25 mouse cellular contexts compared by ENCODE assay signal in genomic region chr7:99147494-99147893, GRCm38 (mm10). TPM values are rescaled to one million over a fixed set of nuclear protein-coding genes. Genes with fewer than 3 reads are reported as not detected.
DNase-seq lines count a peak whose midpoint lies in the region; ATAC-seq and TF ChIP-seq lines count a peak whose summit lies in the region.
"Had no signal": no experiment of that assay in that cellular context is flagged by ENCODE, and none has a peak within 500 bp of the region (broad histone marks: within the 10 kb centered on the region; RNA-seq: fewer than 3 reads in every experiment).

No protein-coding gene starts in this region.

- no peak overlapping the region for H3K4me3 ChIP-seq in liver, adult 2 months (ENCODE audit: insufficient read depth, low read depth, low read length)
- H3K4me3 ChIP-seq in liver, postnatal 0 days (ENCODE audit: low read depth, low read length): no peak overlapping the region
- H3K4me3 ChIP-seq: embryonic facial prominence, embryonic 10.5 days; embryonic facial prominence, embryonic 15.5 days; forebrain, embryonic 13.5 days; heart, embryonic 10.5 days; heart, embryonic 15.5 days; lung, embryonic 15.5 days had no signal

- H3K9me3 ChIP-seq in liver, postnatal 0 days (ENCODE audit: low read length): no peaks in the 10 kb centered on the region
- H3K9me3 ChIP-seq: embryonic facial prominence, embryonic 10.5 days; embryonic facial prominence, embryonic 15.5 days; forebrain, embryonic 13.5 days; heart, embryonic 10.5 days; heart, embryonic 15.5 days; lung, embryonic 15.5 days had no signal

- TF ChIP-seq EP300 in liver, postnatal 0 days (IDR thresholded peaks at IDR 0.05; ENCODE audit: low read depth): no peak

- H3K27ac ChIP-seq in liver, adult 2 months (replicated peaks; ENCODE audit: insufficient read depth, low read depth, low read length): peak overlapping the region; percentile 18; the same call in 1 of the 2 replicates
- H3K27ac ChIP-seq in liver, postnatal 0 days (ENCODE audit: low read depth): peak overlapping the region; percentile 67
- H3K27ac ChIP-seq: embryonic facial prominence, embryonic 10.5 days; embryonic facial prominence, embryonic 15.5 days; forebrain, embryonic 13.5 days; heart, embryonic 10.5 days; heart, embryonic 15.5 days; kidney, postnatal 0 days; liver, embryonic 14.5 days; lung, embryonic 15.5 days had no signal

- DNase-seq in liver, adult 2 months (ENCODE audit: extremely low read depth, low read depth, low spot score): no peak
- no peak for DNase-seq in liver
- peak; percentile 20 for DNase-seq in thymus, postnatal 4 days
- DNase-seq in thymus, postnatal 14 days: no peak
- no peak for DNase-seq in liver, postnatal 0 days
- no peak for DNase-seq in ovary, postnatal 36 days (ENCODE audit: low spot score)
- DNase-seq in heart, adult 18-20 months: no peak
- DNase-seq: adrenal gland, postnatal 25 days; cerebellum, adult 2 months; cerebellum, postnatal 14 days; gastrocnemius, postnatal 14 days; kidney, adult 8-10 months; layer of hippocampus, adult 9-11 months; right cerebral cortex, adult 18-20 months had no signal

- no peaks in the 10 kb centered on the region for H3K27me3 ChIP-seq in liver, adult 2 months (ENCODE audit: control insufficient read depth, insufficient read depth, low read length)
- H3K27me3 ChIP-seq in liver, postnatal 0 days (ENCODE audit: insufficient read depth, low read length): no peaks in the 10 kb centered on the region
- H3K27me3 ChIP-seq: embryonic facial prominence, embryonic 15.5 days; forebrain, embryonic 13.5 days; heart, embryonic 15.5 days; lung, embryonic 15.5 days had no signal

- no peak overlapping the region for H3K4me2 ChIP-seq in liver, postnatal 0 days (ENCODE audit: low read depth, low read length)
- H3K4me2 ChIP-seq: embryonic facial prominence, embryonic 15.5 days; forebrain, embryonic 13.5 days; heart, embryonic 15.5 days; lung, embryonic 15.5 days; midbrain, embryonic 11.5 days had no signal

- no peaks in the 10 kb centered on the region for H3K36me3 ChIP-seq in liver, adult 2 months (ENCODE audit: control insufficient read depth, insufficient read depth, low read length)
- peaks cover 4% of the 10 kb centered on the region; the same call in 1 of the 2 replicates for H3K36me3 ChIP-seq in liver, postnatal 0 days (replicated peaks; ENCODE audit: insufficient read depth, low read length)
- H3K36me3 ChIP-seq: embryonic facial prominence, embryonic 10.5 days; embryonic facial prominence, embryonic 15.5 days; heart, embryonic 10.5 days; heart, embryonic 15.5 days; lung, embryonic 15.5 days had no signal

- H3K9ac ChIP-seq in liver, adult 2 months (ENCODE audit: low read depth, low read length): no peak overlapping the region
- 0 out of 2 replicates have a peak overlapping the region, but pooled peaks have one; percentile 9 for H3K9ac ChIP-seq in liver, postnatal 0 days (replicated peaks)
- H3K9ac ChIP-seq: embryonic facial prominence, embryonic 15.5 days; forebrain, embryonic 13.5 days; heart, embryonic 15.5 days; liver, embryonic 14.5 days; lung, embryonic 15.5 days had no signal

- WGBS in liver, adult 2 months: 96% methylated on average over 7 of the region's 7 CpGs
- WGBS in liver, postnatal 0 days (ENCODE audit: insufficient replicate concordance): 81% methylated on average over 7 of the region's 7 CpGs

- no peak for TF ChIP-seq CTCF in liver, adult 2 months (IDR thresholded peaks at IDR 0.05; ENCODE audit: low read depth, low read length)
- TF ChIP-seq CTCF in liver, postnatal 0 days (IDR thresholded peaks at IDR 0.05; ENCODE audit: low read depth): no peak

- no peaks in the 10 kb centered on the region for H3K79me2 ChIP-seq in liver, adult 2 months (ENCODE audit: control insufficient read depth, insufficient read depth, low read length)

- ATAC-seq in liver, postnatal 0 days: no peak
- ATAC-seq: forebrain, embryonic 13.5 days; hindbrain, embryonic 16.5 days; midbrain, embryonic 16.5 days had no signal

- H3K4me1 ChIP-seq in liver, adult 2 months (ENCODE audit: control insufficient read depth, insufficient read depth, low read length): peaks cover 7% of the 10 kb centered on the region; the same call in 1 of the 2 replicates
- H3K4me1 ChIP-seq in liver, postnatal 0 days (ENCODE audit: insufficient read depth): peaks cover 29% of the 10 kb centered on the region
- H3K4me1 ChIP-seq: forebrain, embryonic 13.5 days had no signal

- no peak for TF ChIP-seq POLR2A in liver, adult 2 months (IDR thresholded peaks at IDR 0.05; ENCODE audit: extremely low read depth, insufficient read depth, low read length)

RNA-seq across cellular contexts. Expression of gene Uvrag, which starts 6.6 kb away (rescaled TPM):
- total RNA-seq in liver, adult 2 months (2014; rRNA removed): 18.3 and 19.9 TPM in 2 replicates
- polyA plus RNA-seq in liver, adult 2 months (2012; rRNA removed): 11.4 and 12.2 TPM in 2 replicates
- 9.4 and 11.9 TPM in 2 replicates for polyA plus RNA-seq in liver, postnatal 0 days (2015; fragmentation: Nextera tagmentation; extraction: Ambion mirVana)
- total RNA-seq in heart, adult 18-20 months (2021): 10 to 100 TPM; 17.4 to 19.9 TPM

RNA-seq across cellular contexts. Expression of gene Dgat2, which starts 35.0 kb away (rescaled TPM):
- 464 and 499 TPM in 2 replicates for total RNA-seq in liver, adult 2 months (2014; rRNA removed)
- 610 and 703 TPM in 2 replicates for polyA plus RNA-seq in liver, adult 2 months (2012; rRNA removed)
- polyA plus RNA-seq in liver, postnatal 0 days (2015; fragmentation: Nextera tagmentation; extraction: Ambion mirVana): 226 and 249 TPM in 2 replicates
- 100 to 1,000 TPM; 343 to 377 TPM for total RNA-seq in heart, adult 18-20 months (2021)
